Mouse (Mus musculus) cerebellum, adult 2 months (tissue): ENCODE data around the gene Slc44a4.

Source experiments
- CTCF ChIP-seq: fragments of 200-500 bp; IDR thresholded peaks from 2 replicates; pipeline ENCODE4 v1.5.1; 2011; ENCODE audit warnings: low read depth, mild to moderate bottlenecking, control low read depth, low read length, moderate library complexity, borderline replicate concordance; ENCODE audit not compliant: insufficient read depth
- POLR2A ChIP-seq: fragments of 200-500 bp; IDR thresholded peaks from 2 replicates; pipeline ENCODE4 v1.6.1; 2011; ENCODE audit warnings: low read length, control low read depth, borderline replicate concordance; ENCODE audit not compliant: insufficient read depth

- no peak for TF ChIP-seq CTCF
- peak; percentile 16; the same call in 1 of the 2 replicates for TF ChIP-seq POLR2A
These were observed 16.1 kb upstream of the Slc44a4 start, which contains the start of the genes C2 and Ehmt2 for GRCm38 (mm10) chr17:34898160-34898586.
